Mouse (Mus musculus) cerebellum, adult 9-11 months (tissue): ENCODE data around the gene Mllt6.
A peak's percentile ranks its signal among the peaks of the same experiment; 100 is the strongest.
"Not testable (repeated sequence)": the region's sequence is repeated elsewhere in the genome, so short reads cannot be mapped to it uniquely, and the experiment has no call there.

ENCODE experiments used
- DNase-seq: peaks from one replicate; pipeline ENCODE4 v3.0.0; 2022

The Mllt6 gene

GRCm38 (mm10) chr11:97697199-97697890, 34.1 kb downstream of the Mllt6 start:
- peak; percentile 58 for DNase-seq

- peak; percentile 63 for DNase-seq
Measured at GRCm38 (mm10) chr11:97697891-97698529, 34.8 kb downstream of the Mllt6 start.

GRCm38 (mm10) chr11:97698741-97699611, 35.8 kb downstream of the Mllt6 start:
- DNase-seq, result peak; percentile 85

GRCm38 (mm10) chr11:97699626-97700002, 36.4 kb downstream of the Mllt6 start:
- peak; percentile 89 for DNase-seq

GRCm38 (mm10) chr11:97700003-97700745, 37.0 kb downstream of the Mllt6 start, which contains the start of gene Pcgf2:
TSS of gene Pcgf2 (minus strand) at chr11:97700497.
- DNase-seq, result peak; percentile 90

GRCm38 (mm10) chr11:97700746-97701580, 37.7 kb downstream of the Mllt6 start:
- peak; percentile 72 for DNase-seq

GRCm38 (mm10) chr11:97701581-97702392, 38.6 kb downstream of the Mllt6 start:
- peak; percentile 68 for DNase-seq

- DNase-seq, result peak; percentile 90
Measured at GRCm38 (mm10) chr11:97702393-97702745, 39.2 kb downstream of the Mllt6 start.

GRCm38 (mm10) chr11:97703039-97703826, 40.0 kb downstream of the Mllt6 start, which contains the start of gene Psmb3:
TSS of gene Psmb3 (plus strand) at chr11:97703399.
- peak; percentile 99 for DNase-seq

- DNase-seq, result not testable (repeated sequence)
Measured at GRCm38 (mm10) chr11:97710067-97710466, 46.9 kb downstream of the Mllt6 start.

- DNase-seq, result no peak
Measured at GRCm38 (mm10) chr11:97711200-97711900, 48.1 kb downstream of the Mllt6 start.

- DNase-seq, result no peak
Measured at GRCm38 (mm10) chr11:97712286-97712685, 49.1 kb downstream of the Mllt6 start.

- DNase-seq, result peak; percentile 74
Measured at GRCm38 (mm10) chr11:97713896-97714295, 50.7 kb downstream of the Mllt6 start.

GRCm38 (mm10) chr11:97714356-97714755, 51.1 kb downstream of the Mllt6 start:
- DNase-seq, result no peak

GRCm38 (mm10) chr11:97714784-97715760, 51.9 kb downstream of the Mllt6 start:
- no peak for DNase-seq

GRCm38 (mm10) chr11:97716021-97716420, 52.8 kb downstream of the Mllt6 start:
- no peak for DNase-seq

- DNase-seq, result no peak
Measured at GRCm38 (mm10) chr11:97717369-97718280, 54.4 kb downstream of the Mllt6 start.
